Mouse (Mus musculus): ENCODE measurements around the gene Zfc3h1. TPM values are rescaled to one million over a fixed set of nuclear protein-coding genes. Genes with fewer than 3 reads are reported as not detected.

The Zfc3h1 gene
- total RNA-seq (2021), result 10 to 100 TPM; 36.9 to 60.8 TPM

- DNase-seq (ENCODE audit: low spot score in 2 of 2), result peak; percentile 98 to 99
Observed at GRCm38 (mm10) chr10:115384221-115385017, at the start of gene Zfc3h1, which contains the start of gene Thap2. TSS of gene Zfc3h1 (plus strand) at chr10:115384959. TSS of gene Thap2 (minus strand) at chr10:115384443.

GRCm38 (mm10) chr10:115336901-115337300, 47.9 kb upstream of the Zfc3h1 start:
- DNase-seq (ENCODE audit: low spot score in 2 of 2), result no peak
- intact Hi-C loops (cut with DNase I), result no loop called here

More at GRCm38 (mm10) chr10:115384221-115385017, at the start of gene Zfc3h1, which contains the start of gene Thap2:
- intact Hi-C loops (cut with DNase I), result loop anchor here (2.0 kb wide), 2 partner anchors 22 to 70 kb away; partner anchors contain the start of genes Rab21 and Tmem19

GRCm38 (mm10) chr10:115339820-115340328, 44.9 kb upstream of the Zfc3h1 start:
- no peak for DNase-seq (ENCODE audit: low spot score in 2 of 2)
- intact Hi-C loops (cut with DNase I), result no loop called here

GRCm38 (mm10) chr10:115342771-115343425, 41.9 kb upstream of the Zfc3h1 start:
- intact Hi-C loops (cut with DNase I), result no loop called here
- no peak for DNase-seq (ENCODE audit: low spot score in 2 of 2)

- no peak for DNase-seq (ENCODE audit: low spot score in 2 of 2)
- intact Hi-C loops (cut with DNase I), result no loop called here
Observed at GRCm38 (mm10) chr10:115346444-115346843, 38.3 kb upstream of the Zfc3h1 start.

- no peak for DNase-seq (ENCODE audit: low spot score in 2 of 2)
- intact Hi-C loops (cut with DNase I), result no loop called here
Observed at GRCm38 (mm10) chr10:115348131-115348530, 36.6 kb upstream of the Zfc3h1 start.

DNA sequence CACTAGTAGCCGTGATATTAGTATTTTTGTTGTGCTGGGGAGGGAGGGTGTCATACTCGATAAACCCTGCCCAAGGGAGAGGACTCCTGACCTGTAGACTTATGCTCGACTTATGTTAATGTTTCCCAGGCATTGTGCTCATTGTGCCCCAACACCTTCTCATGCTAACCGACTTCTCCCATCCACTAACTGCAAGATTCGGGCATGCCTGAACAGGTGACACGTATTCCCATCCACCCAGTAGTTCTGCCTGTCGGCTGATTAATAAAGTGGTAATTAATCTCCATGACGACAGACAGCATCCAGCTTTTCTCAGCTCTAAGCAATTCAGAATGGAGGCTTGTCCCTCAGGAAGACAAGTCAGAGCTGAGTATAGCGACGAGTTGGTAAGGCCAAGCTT, 35.7 kb upstream of the Zfc3h1 start:
- no peak for DNase-seq (ENCODE audit: low spot score in 2 of 2)

GRCm38 (mm10) chr10:115349509-115349908, 35.2 kb upstream of the Zfc3h1 start:
- intact Hi-C loops (cut with DNase I), result no loop called here
- DNase-seq (ENCODE audit: low spot score in 2 of 2), result no peak

More for the DNA sequence above, 35.7 kb upstream of the Zfc3h1 start:
- intact Hi-C loops (cut with DNase I), result no loop called here

DNA sequence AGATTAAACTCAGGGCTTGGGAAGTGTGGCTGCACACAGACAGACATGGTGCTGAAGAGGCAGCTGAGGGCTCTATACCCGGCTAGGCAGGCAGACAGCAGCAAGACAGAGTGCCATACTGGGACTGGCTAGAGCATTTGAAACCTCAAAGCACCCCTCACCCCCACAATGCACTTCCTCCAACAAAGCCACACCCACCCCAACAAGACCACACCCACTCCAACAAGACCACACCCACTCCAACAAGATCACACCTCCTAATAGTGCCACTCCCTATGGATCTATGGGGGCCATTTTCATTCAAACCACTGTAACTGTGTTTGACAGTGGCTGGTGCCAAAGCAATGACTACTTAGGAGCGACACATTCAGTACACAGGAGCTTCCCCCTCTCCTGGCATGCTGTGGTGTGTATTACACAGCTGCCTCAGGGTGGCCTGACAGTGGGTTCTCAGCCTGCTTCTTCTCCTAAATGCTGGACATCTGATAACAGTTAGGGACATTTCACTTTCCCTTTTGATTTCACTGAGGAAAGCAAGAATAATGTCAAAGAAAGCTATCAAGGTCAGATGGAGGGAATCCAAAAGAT, 33.9 kb upstream of the Zfc3h1 start:
- intact Hi-C loops (cut with DNase I), result no loop called here
- DNase-seq (ENCODE audit: low spot score in 2 of 2), result no peak

- intact Hi-C loops (cut with DNase I), result no loop called here
- DNase-seq (ENCODE audit: low spot score in 2 of 2), result no peak
Observed at GRCm38 (mm10) chr10:115354553-115354952, 30.2 kb upstream of the Zfc3h1 start.

DNA sequence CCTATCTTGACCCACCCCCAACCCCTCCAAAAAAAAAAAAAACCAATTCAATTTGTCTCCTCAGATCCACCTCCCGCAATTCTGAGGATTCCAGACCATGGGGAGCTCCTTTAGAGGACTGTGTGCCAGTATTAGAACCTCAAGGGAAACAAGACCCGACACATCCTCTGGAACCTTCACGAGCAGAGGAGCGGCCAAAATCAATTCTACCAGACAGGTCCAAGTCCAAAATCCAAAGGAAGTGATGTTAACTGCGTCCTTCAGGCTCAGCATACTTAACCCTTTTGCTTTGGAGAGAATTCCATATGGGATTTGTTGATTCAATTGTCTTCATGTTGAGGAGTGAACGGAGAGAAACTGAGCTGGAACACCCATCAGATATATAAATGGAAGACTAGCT, 29.7 kb upstream of the Zfc3h1 start:
- intact Hi-C loops (cut with DNase I), result no loop called here
- DNase-seq (ENCODE audit: low spot score in 2 of 2), result no peak

DNA sequence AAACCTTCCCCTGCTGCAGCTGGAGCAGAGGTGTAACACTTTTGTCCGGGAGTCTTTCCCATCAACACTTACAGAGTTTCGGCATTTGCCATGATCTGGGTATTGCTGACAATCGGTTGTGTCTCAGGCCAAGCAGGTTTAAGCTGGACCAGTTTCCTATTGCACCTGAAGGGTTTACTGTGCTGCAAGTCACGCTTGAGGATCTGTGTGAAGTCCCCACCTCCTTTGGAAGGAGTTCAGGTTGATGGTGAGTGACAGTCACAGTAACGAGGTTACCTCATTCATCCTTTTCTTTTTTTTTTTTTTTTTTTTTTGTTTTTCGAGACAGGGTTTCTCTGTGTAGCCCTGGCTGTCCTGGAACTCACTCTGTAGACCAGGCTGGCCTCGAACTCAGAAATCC, 28.7 kb upstream of the Zfc3h1 start:
- DNase-seq (ENCODE audit: low spot score in 2 of 2), result no peak
- intact Hi-C loops (cut with DNase I), result no loop called here

DNA sequence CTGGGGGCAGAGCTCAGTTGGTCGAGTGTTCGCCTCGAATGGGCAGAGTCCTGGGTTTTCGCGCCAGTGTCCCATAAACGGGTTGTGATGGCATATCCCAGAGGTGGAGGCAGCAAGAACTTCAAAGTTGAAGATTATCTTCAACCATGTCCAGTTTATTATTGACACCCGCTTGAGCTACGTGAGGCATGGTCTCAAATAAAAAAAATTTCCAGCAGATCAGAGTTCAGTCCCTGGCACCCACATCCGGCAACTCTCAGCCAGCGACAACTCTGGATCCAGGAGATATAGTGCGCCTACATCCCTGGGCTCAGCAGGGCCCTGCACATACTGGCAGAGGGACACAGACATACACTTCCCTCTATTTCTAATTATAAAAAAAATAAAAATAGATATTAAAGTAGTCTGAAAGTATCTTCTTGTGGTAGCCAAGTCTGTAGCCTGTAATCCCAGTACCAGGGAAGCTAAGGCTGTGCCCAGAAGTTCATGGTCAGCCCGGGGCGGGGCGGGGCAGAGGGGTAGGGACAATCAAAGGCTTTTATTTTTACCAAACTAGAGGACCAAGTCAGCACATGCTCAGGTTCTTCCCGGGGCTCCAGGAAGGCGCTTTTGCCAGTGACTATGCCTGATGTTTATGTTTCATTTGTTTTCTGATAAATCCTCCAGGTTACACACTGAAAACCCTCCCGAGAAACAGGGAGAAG, 26.4 kb upstream of the Zfc3h1 start:
- intact Hi-C loops (cut with DNase I), result no loop called here
- no peak for DNase-seq (ENCODE audit: low spot score in 2 of 2)

GRCm38 (mm10) chr10:115359066-115359465, 25.7 kb upstream of the Zfc3h1 start:
- no peak for DNase-seq (ENCODE audit: low spot score in 2 of 2)
- intact Hi-C loops (cut with DNase I), result no loop called here

DNA sequence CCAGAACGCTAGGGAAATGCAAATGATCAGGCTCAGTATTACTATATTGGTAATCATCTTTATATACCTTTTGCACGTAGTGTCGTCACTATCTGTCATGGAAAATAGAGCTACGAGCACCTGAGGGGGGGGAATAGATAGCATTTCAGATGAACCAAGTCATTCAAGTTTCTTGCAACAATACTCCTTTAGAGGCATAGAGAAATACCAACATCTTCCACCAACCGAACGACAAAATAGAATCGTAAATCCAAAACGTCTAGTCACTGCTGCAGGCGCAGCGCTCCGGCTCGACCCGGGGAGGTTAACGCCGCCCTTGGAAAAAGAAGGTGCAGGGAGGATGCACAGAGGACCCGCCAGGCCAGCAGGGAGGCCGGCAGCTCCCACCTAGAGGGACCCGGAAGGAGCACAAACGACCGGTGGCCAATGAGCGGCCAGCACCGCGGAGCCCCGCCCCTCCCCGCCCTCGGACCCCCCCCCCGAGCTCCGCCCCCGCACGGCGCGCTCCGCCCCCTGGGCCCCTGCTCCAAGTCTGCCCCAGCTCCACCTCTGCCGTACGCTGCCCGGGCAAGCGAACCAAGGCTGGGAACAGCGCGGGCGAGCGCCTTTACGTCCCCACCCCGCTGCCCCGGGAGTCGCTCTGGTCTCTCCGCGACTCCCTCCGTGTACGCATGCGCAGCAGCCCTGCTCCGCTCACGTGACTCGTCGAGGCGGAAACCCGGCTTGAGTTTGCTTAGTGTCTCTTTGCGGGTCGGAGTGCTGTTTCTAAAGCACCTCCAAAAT, 22.7 kb upstream of the Zfc3h1 start, which contains the start of gene Tmem19:
TSS of gene Tmem19 (minus strand) at position 662 of the 783 bp plus-strand sequence.
- intact Hi-C loops (cut with DNase I), result loop anchor here (2.0 kb wide), 1 partner anchor 23 kb away; the partner anchor contains the start of genes Thap2 and Zfc3h1
- peak; percentile 95 for DNase-seq (ENCODE audit: low spot score in 2 of 2)

GRCm38 (mm10) chr10:115362623-115362964, 22.2 kb upstream of the Zfc3h1 start:
- no peak for DNase-seq (ENCODE audit: low spot score in 2 of 2)
- intact Hi-C loops (cut with DNase I), result loop anchor here (2.0 kb wide), 1 partner anchor 22 kb away; the partner anchor contains the start of genes Thap2 and Zfc3h1

DNA sequence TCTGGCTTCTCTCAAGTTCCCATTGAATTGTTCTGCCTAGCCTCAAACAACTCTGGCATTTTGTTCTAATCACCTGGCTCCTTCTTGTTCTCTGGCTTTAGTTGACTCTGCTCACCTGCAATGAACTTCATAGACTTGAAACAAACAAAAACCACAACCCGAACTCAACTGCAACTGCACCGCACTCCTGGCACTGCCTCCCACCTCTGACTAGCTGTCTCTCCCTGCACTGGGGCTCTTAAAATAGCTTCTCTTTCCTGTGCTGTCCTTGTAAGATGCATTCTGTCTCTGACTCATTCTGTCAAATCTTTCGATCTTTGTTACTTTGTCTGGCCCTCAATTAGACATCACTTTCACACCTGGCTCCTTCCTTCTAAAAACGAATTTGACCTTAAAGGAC, 21.6 kb upstream of the Zfc3h1 start:
- intact Hi-C loops (cut with DNase I), result loop anchor here (2.0 kb wide), 1 partner anchor 22 kb away; the partner anchor contains the start of genes Thap2 and Zfc3h1
- no peak for DNase-seq (ENCODE audit: low spot score in 2 of 2)

- intact Hi-C loops (cut with DNase I), result no loop called here
- no peak for DNase-seq (ENCODE audit: low spot score in 2 of 2)
Observed at GRCm38 (mm10) chr10:115381506-115382084, 3.2 kb upstream of the Zfc3h1 start.

Measured in left cerebral cortex, postnatal 36 days (tissue).